Mouse (Mus musculus) heart, embryonic 11.5 days (tissue): ENCODE results near the gene Cdc6. TPM values are rescaled to one million over a fixed set of nuclear protein-coding genes. Genes with fewer than 3 reads are reported as not detected.

Experiments
- ATAC-seq: fragments of 200-750 bp; cut with Nextera tagmentation; replicated peaks from 2 replicates; pipeline ENCODE4 v1.8.0; 2017; ENCODE audit warnings: moderate library complexity; ENCODE audit not compliant: insufficient number of reproducible peaks, low FRiP score, low TSS enrichment
- H3K27ac ChIP-seq: fragments of 300-500 bp; sonication (generic); 2 replicates; pipeline ENCODE4 v1.5.1; 2014; ENCODE audit warnings: mild to moderate bottlenecking, low read depth, low read length
- H3K27me3 ChIP-seq: fragments of 300-500 bp; sonication (generic); 2 replicates; pipeline ENCODE4 v1.6.1; 2014; ENCODE audit warnings: mild to moderate bottlenecking, low read length, mixed read lengths; ENCODE audit not compliant: control insufficient read depth, insufficient read depth
- H3K36me3 ChIP-seq: fragments of 300-500 bp; sonication (generic); 2 replicates; pipeline ENCODE4 v1.6.1; 2014; ENCODE audit warnings: mild to moderate bottlenecking, low read length, moderate library complexity, mixed read lengths; ENCODE audit not compliant: control insufficient read depth, insufficient read depth
- H3K4me1 ChIP-seq: fragments of 300-500 bp; sonication (generic); 2 replicates; pipeline ENCODE4 v1.6.1; 2014; ENCODE audit warnings: low read length; ENCODE audit not compliant: control insufficient read depth, insufficient read depth
- H3K4me2 ChIP-seq: fragments of 300-500 bp; sonication (generic); 2 replicates; pipeline ENCODE4 v1.6.1; 2014; ENCODE audit warnings: mild to moderate bottlenecking, moderate library complexity
- H3K4me3 ChIP-seq: fragments of 300-500 bp; sonication (generic); 2 replicates; pipeline ENCODE4 v1.5.1; 2014; ENCODE audit warnings: low read depth, low read length
- H3K9ac ChIP-seq: fragments of 300-500 bp; sonication (generic); 2 replicates; pipeline ENCODE4 v1.6.1; 2014; ENCODE audit warnings: mild to moderate bottlenecking, low read depth, low read length, moderate library complexity
- H3K9me3 ChIP-seq: fragments of 300-500 bp; sonication (generic); replicated peaks from 2 replicates; pipeline ENCODE4 v1.6.1; 2016; ENCODE audit warnings: low read length; ENCODE audit not compliant: control insufficient read depth
- WGBS: fragments of 180-500 bp; shearing (Covaris S2); extraction: QIAGEN DNeasy Blood & Tissue Kit; methylation state at CpG from one replicate; pipeline ENCODE4 v1.1.7; 2014; ENCODE audit not compliant: insufficient replicate concordance; 5-methylcytosine and 5-hydroxymethylcytosine counted together
- polyA plus RNA-seq: library from polyadenylated mRNA; unstranded; fragments of >200 nt; fragmentation: Nextera tagmentation; extraction: Ambion mirVana; gene quantifications from 2 replicates; pipeline ENCODE4 v1.2.1, GENCODE M21; 2014

Gene Cdc6
- polyA plus RNA-seq, 1 experiment from 2014 or later, result 33.6 TPM

DNA sequence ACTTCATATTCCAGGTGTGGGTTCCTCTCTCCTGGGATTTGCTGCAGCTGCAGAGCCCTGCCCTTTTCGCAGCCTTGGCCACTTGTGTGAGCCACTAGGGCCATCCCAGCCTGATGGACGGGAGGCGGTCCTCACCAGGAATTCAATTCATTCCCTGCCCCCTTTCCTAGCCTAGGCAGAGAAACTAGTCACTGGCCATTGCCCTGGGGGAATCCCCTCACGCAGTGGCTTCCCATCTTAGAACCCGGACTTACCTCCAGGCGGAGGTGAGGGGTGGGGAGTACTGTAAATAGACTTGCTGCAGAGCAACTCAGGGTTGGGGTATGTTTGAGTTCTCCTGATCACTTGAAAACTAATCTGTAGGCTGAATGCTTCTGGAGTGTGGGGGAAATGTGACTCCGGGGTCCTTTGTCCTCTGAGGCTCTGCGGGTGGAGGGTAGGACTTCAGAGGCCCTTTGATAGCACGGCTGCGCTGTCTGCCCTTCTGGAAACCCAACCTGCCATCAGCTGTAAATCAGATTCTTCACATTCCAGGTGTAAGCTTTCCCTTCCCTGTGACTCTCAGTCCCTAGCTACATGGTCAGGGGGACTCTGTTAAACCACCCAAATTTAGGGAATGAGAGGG is 4.9 kb upstream of the Cdc6 start:
- Histone ChIP-seq H3K4me3 (no peak overlapping the region), H3K9ac (peak overlapping the region; percentile 52; the same call in 1 of the 2 replicates), H3K27ac (peak overlapping the region; percentile 90), H3K4me1 (peaks cover 35% of the 10 kb centered on the region), H3K4me2 (peak overlapping the region; percentile 54), H3K27me3 (no peaks in the 10 kb centered on the region), H3K9me3 (no peaks in the 10 kb centered on the region), H3K36me3 (peaks cover 21% of the 10 kb centered on the region)
- ATAC-seq, result no peak
- 10% methylated on average over 10 of the region's 10 CpGs for WGBS

DNA sequence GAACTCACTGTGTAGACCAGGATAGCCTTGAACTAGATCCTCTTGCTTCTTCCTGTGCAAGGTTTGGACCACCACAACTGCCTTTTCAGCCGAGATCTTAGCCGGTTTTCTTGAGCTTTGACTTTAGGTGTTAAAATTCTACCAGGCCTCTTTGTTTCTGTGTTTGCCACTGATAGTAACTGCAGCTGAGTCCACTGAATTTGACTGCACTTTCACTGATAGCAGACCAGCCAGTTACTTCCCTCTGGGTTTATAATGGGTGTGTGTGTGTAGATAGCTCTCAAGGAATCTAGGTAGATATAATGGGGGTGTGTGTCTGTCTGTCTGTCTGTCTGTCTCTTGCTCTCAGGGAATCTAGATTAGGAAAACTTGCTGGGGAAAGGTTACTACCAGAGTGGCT is 3.0 kb upstream of the Cdc6 start:
- Histone ChIP-seq H3K27me3 (no peaks in the 10 kb centered on the region), H3K4me3 (no peak overlapping the region), H3K36me3 (peaks cover 13% of the 10 kb centered on the region), H3K9ac (no peak overlapping the region), H3K27ac (peak overlapping the region; percentile 90), H3K4me1 (peaks cover 50% of the 10 kb centered on the region), H3K9me3 (no peaks in the 10 kb centered on the region), H3K4me2 (peak overlapping the region; percentile 25)
- ATAC-seq, result no peak
- 54% methylated on average over 2 of the region's 2 CpGs for WGBS

DNA sequence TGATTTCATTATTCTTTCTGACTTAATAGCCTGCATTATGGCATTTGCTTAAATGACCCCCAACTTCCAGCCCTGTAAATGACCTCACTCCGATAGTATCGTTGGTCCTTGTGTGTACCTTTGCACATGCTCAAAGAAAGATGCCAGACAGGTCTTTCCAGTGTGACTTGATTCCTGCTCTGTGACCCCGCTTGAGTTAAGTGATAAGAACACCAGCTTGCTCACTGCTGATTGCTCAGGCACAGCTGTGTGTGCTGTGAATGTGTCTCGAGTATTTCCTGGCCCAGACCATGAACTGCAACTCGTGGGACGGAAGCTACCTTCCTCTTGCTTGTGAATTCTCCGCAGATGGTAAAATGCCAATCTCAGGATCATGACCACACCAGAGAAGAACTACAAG is 2.6 kb upstream of the Cdc6 start:
- H3K4me3 ChIP-seq, result no peak overlapping the region

DNA sequence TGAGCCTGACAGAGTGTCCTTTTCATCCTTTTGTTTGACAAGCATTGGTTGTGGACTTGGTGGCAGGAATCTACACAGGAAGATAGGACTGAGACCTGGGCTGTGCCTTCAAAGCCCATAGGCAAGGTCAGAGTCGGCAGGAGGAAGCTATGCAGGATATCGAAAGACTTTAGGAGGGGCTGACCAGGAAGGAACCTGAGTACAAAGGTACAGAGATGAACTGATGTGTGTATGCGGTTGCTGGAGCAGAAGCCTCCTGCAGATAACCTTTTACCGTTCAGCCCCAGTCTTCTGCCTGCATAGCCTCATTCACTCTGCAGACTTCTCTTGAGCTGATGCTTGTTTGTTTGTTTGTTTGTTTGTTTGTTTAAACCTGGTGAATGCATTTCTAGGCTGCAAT is 2.0 kb upstream of the Cdc6 start:
- peak overlapping the region; percentile 90 for H3K27ac ChIP-seq
- H3K9ac ChIP-seq, result no peak overlapping the region
- ATAC-seq, result no peak

More for the DNA sequence above, 2.6 kb upstream of the Cdc6 start:
- Histone ChIP-seq H3K9ac (0 out of 2 replicates have a peak overlapping the region, but pooled peaks have one; percentile 43), H3K27me3 (no peaks in the 10 kb centered on the region), H3K4me1 (peaks cover 53% of the 10 kb centered on the region), H3K27ac (peak overlapping the region; percentile 90), H3K9me3 (no peaks in the 10 kb centered on the region), H3K4me2 (peak overlapping the region; percentile 19), H3K36me3 (peaks cover 8% of the 10 kb centered on the region)
- ATAC-seq, result no peak
- WGBS, result 43% methylated on average over 7 of the region's 7 CpGs

DNA sequence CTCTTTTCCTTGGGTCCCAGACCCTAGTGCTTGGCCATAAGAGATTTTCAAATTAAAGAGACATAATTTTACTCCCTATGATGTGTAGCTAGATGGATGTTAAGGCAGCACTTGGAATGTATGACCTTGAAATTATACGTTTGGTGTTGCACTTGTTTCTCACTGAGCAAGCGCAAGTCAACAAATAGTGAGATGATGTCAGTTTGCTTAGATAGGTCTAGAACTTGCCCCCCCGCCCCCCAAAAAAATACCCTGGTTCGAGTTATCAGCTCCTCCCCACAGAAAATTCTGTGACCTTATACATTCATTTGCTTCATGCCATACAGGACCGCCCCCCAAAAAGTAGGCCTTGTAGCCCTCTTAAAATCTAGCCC is 551 bp upstream of the Cdc6 start:
- no peak overlapping the region for H3K27ac ChIP-seq
- H3K9me3 ChIP-seq, result no peaks in the 10 kb centered on the region
- 54% methylated on average over 5 of the region's 5 CpGs for WGBS
- H3K27me3 ChIP-seq, result no peaks in the 10 kb centered on the region
- no peak for ATAC-seq
- H3K4me1 ChIP-seq, result peaks cover 52% of the 10 kb centered on the region
- H3K9ac ChIP-seq, result peak overlapping the region; percentile 54; the same call in 1 of the 2 replicates
- peak overlapping the region; percentile 95 for H3K4me2 ChIP-seq
- H3K4me3 ChIP-seq, result peak overlapping the region; percentile 69; the same call in 1 of the 2 replicates
- peaks cover 5% of the 10 kb centered on the region; the same call in 1 of the 2 replicates for H3K36me3 ChIP-seq

More for the DNA sequence above, 2.0 kb upstream of the Cdc6 start:
- whole genome bisulfite sequencing, result 62% methylated on average over 4 of the region's 4 CpGs
- no peak overlapping the region for H3K4me2 ChIP-seq
- H3K9me3 ChIP-seq, result no peaks in the 10 kb centered on the region
- H3K27me3 ChIP-seq, result no peaks in the 10 kb centered on the region
- peaks cover 54% of the 10 kb centered on the region for H3K4me1 ChIP-seq
- H3K4me3 ChIP-seq, result no peak overlapping the region
- peaks cover 9% of the 10 kb centered on the region for H3K36me3 ChIP-seq

DNA sequence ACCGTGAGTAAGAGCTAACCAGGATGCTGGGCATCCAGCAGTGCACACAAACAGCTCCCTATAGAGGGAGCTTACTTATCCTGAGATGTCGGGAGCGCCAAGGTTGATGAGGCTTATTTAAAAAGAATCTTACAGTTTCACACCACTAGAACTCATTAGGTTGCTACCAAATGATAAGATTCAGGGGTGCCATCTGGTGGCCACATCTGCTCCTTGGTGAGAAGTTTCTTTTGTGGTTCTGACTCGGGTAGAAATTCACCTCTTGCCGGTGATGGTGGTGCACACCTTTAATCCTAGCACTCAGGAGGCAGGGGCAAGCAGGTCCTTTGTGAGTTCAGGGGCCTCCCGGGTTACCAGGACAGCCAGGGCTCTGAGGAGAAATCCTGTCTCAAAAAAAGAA is 2.1 kb downstream of the Cdc6 start:
- 41% methylated on average over 6 of the region's 6 CpGs for WGBS
- no peak for ATAC-seq
- Histone ChIP-seq H3K4me3 (peak overlapping the region; percentile 69), H3K36me3 (peaks cover 7% of the 10 kb centered on the region), H3K27ac (no peak overlapping the region), H3K27me3 (no peaks in the 10 kb centered on the region), H3K9ac (peak overlapping the region; percentile 43; the same call in 1 of the 2 replicates), H3K4me2 (peak overlapping the region; percentile 95), H3K9me3 (no peaks in the 10 kb centered on the region), H3K4me1 (peaks cover 30% of the 10 kb centered on the region)

DNA sequence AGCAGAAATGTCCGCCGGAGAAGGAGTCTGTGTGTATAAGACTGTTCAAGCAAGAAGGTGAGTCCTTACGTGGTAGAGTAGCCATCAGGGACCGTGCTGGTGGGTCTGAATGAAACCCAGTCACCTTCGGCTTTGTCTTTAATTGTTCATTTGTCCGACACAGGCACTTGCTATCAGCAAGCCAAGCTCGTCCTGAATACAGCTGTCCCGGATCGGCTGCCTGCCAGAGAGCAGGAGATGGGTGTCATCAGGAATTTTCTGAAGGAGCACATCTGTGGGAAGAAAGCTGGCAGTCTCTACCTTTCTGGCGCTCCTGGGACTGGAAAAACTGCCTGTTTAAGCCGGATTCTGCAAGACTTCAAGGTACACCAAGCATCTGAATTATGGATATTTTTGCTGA is 2.8 kb downstream of the Cdc6 start:
- peaks cover 10% of the 10 kb centered on the region for H3K36me3 ChIP-seq
- H3K4me1 ChIP-seq, result peaks cover 22% of the 10 kb centered on the region
- ATAC-seq, result no peak
- H3K4me2 ChIP-seq, result peak overlapping the region; percentile 95
- H3K9me3 ChIP-seq, result no peaks in the 10 kb centered on the region
- H3K27ac ChIP-seq, result no peak overlapping the region
- H3K9ac ChIP-seq, result peak overlapping the region; percentile 43; the same call in 1 of the 2 replicates
- no peak overlapping the region; the same call in 1 of the 2 replicates for H3K4me3 ChIP-seq
- H3K27me3 ChIP-seq, result no peaks in the 10 kb centered on the region
- 78% methylated on average over 11 of the region's 11 CpGs for WGBS

DNA sequence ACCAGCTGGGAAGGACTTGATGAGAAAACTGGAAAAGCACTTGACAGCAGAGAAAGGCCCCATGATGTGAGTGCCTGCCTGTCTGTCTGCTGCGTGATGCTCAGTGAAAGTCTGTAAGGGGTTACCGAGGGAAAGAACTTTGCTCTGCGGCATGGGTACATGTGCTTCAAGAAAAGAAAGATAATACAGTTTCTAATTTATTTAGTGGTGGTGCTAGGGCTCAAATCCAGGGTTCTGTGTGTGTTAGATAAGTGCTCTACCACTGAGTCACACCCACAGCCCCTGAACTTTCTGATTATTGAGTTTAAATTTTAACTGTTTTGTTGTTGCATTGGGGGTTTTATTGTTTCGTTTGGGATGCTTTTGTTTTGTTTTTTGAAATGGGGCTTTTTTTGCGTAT is 3.9 kb downstream of the Cdc6 start:
- H3K4me3 ChIP-seq, result no peak overlapping the region
- H3K4me1 ChIP-seq, result peaks cover 20% of the 10 kb centered on the region
- H3K9me3 ChIP-seq, result no peaks in the 10 kb centered on the region
- H3K27ac ChIP-seq, result no peak overlapping the region; the same call in 1 of the 2 replicates
- peaks cover 13% of the 10 kb centered on the region for H3K36me3 ChIP-seq
- 72% methylated on average over 5 of the region's 5 CpGs for WGBS
- H3K4me2 ChIP-seq, result peak overlapping the region; percentile 29; the same call in 1 of the 2 replicates
- H3K27me3 ChIP-seq, result no peaks in the 10 kb centered on the region
- ATAC-seq, result no peak
- H3K9ac ChIP-seq, result no peak overlapping the region

DNA sequence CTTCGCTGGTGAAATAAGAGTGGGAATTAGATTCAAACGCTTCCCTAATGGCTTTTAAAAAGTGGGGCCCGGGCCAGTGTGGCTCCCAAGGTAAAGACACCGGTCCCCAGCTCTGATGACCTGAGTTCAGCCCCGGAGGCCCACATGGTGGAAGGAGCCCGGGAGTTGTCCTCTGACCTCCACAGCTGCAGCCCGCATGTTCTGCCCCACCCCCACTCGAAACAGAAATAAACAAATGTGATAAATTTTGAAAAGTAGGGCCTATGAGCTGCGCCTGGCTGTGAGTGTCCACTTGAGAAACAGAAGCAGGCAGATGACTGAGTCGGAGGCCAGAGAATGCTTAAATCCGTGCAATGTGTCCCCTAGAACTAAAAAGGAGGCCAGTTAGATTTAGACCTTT is 6.6 kb downstream of the Cdc6 start:
- H3K27ac ChIP-seq, result no peak overlapping the region
- no peaks in the 10 kb centered on the region for H3K9me3 ChIP-seq
- no peak for ATAC-seq
- WGBS, result 69% methylated on average over 11 of the region's 11 CpGs
- H3K9ac ChIP-seq, result no peak overlapping the region
- no peaks in the 10 kb centered on the region for H3K27me3 ChIP-seq
- H3K36me3 ChIP-seq, result peaks cover 18% of the 10 kb centered on the region
- no peak overlapping the region for H3K4me2 ChIP-seq
- H3K4me1 ChIP-seq, result peaks cover 22% of the 10 kb centered on the region
- no peak overlapping the region for H3K4me3 ChIP-seq
